Mouse (Mus musculus): Measurements from ENCODE around the gene Bach2. TPM values are rescaled to one million over a fixed set of nuclear protein-coding genes. Genes with fewer than 3 reads are reported as not detected.
A peak's percentile ranks its signal among the peaks of the same experiment; 100 is the strongest.

Bach2 gene
- polyA plus RNA-seq, 1 experiment from 2014 or later = 7.3 TPM

DNA sequence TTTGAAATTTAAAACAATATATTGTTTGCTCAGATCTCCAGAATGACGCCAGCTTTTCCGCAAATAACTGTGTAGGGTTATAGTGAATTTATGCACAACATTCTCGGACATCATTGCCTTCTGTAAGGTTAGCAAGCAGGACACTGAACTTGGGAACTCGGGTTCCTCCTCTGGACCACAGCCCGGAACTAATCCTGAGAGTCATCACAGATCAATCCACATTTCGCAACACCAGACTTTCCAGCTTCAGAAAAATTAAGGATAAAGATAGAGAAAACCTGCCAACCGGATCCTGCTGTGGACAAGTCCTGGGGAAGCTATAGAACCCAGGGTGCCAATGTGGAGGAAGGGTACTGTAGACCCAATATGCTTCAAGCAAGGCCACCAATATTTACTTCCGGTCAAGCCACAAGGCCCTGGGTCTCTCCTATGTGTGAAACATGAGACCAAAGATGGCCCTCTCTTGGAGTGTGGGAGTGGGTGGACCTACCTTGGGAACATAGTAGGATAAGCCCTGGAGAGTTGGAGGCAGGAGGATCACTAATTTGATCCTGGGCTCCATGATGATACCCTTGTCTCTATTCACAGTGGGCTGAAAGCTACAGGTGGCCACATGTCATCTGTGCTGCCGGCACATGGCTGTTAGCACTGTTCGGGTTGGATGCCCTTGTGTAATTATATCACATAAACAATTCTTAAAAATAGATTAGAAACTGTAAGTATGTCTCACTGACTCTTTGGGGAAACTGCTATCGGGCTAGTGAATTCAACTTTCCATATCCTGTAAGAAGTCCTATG, 7.1 kb upstream of the Bach2 start:
- 79% methylated on average over 11 of the region's 11 CpGs for WGBS

DNA sequence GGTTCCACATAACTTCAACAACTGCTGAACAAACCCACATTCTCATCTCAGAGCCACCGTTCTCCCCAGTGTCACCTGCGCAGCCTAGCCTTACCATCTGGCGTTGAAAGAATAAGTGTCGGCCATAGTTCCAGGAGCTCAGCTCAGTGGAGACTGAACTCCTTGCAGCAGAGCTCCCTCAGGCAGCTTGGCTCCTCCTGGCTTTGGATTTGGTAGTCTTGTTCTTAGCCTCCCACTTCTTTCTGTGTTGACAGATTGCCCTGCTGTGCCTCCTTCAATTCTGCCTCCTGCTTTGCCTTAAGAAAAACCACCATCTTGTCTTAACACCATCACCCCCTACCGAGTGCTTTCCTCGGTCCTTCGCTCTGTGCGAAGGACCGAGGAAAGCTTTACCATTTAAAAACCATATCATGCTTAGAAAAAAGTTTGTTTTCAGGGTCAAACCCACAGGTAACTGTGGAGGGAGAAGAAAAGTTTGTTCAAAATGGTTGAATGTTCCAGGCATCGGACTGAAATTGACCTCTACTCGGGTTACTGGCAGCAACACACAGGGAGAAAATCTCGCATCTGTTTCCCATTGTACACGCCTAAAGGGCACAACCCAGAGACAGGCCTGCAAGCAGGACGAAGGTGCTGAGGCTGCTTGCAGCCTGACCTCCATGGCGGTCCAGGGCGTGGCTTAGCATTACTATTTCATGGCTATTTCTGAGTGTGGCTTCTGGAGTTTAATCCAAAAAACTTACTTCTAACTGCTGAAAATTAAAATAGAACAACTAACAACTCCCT, 2.5 kb upstream of the Bach2 start:
- DNase-seq (ENCODE audit: low spot score) = no peak
- H3K4me2 ChIP-seq (ENCODE audit: low read depth, low read length) = no peak overlapping the region
- H3K36me3 ChIP-seq (ENCODE audit: control insufficient read depth, insufficient read depth, low read length) = no peaks in the 10 kb centered on the region
- no peak for ATAC-seq (ENCODE audit: low read depth)
- H3K4me3 ChIP-seq (ENCODE audit: low read depth, low read length) = no peak overlapping the region
- peaks cover 12% of the 10 kb centered on the region for H3K4me1 ChIP-seq (ENCODE audit: control insufficient read depth, insufficient read depth, low read length)
- no peaks in the 10 kb centered on the region for H3K27me3 ChIP-seq (replicated peaks; ENCODE audit: control insufficient read depth, insufficient read depth, low read length)
- H3K27ac ChIP-seq (replicated peaks; ENCODE audit: low read depth, low read length) = no peak overlapping the region
- no peak overlapping the region for H3K9ac ChIP-seq (ENCODE audit: low read depth, low read length)
- no peaks in the 10 kb centered on the region for H3K9me3 ChIP-seq (ENCODE audit: control insufficient read depth, low read length)
- 40% methylated on average over 16 of the region's 16 CpGs for WGBS

More for the DNA sequence above, 7.1 kb upstream of the Bach2 start:
- Histone ChIP-seq H3K4me2 (ENCODE audit: low read depth, low read length) (no peak overlapping the region), H3K9me3 (ENCODE audit: control insufficient read depth, low read length) (no peaks in the 10 kb centered on the region), H3K4me3 (ENCODE audit: low read depth, low read length) (no peak overlapping the region), H3K9ac (ENCODE audit: low read depth, low read length) (no peak overlapping the region), H3K4me1 (ENCODE audit: control insufficient read depth, insufficient read depth, low read length) (peaks cover 4% of the 10 kb centered on the region; the same call in 1 of the 2 replicates), H3K36me3 (ENCODE audit: control insufficient read depth, insufficient read depth, low read length) (no peaks in the 10 kb centered on the region), H3K27me3 (replicated peaks; ENCODE audit: control insufficient read depth, insufficient read depth, low read length) (no peaks in the 10 kb centered on the region), H3K27ac (replicated peaks; ENCODE audit: low read depth, low read length) (no peak overlapping the region)
- ATAC-seq (ENCODE audit: low read depth) = no peak
- DNase-seq (ENCODE audit: low spot score) = no peak

DNA sequence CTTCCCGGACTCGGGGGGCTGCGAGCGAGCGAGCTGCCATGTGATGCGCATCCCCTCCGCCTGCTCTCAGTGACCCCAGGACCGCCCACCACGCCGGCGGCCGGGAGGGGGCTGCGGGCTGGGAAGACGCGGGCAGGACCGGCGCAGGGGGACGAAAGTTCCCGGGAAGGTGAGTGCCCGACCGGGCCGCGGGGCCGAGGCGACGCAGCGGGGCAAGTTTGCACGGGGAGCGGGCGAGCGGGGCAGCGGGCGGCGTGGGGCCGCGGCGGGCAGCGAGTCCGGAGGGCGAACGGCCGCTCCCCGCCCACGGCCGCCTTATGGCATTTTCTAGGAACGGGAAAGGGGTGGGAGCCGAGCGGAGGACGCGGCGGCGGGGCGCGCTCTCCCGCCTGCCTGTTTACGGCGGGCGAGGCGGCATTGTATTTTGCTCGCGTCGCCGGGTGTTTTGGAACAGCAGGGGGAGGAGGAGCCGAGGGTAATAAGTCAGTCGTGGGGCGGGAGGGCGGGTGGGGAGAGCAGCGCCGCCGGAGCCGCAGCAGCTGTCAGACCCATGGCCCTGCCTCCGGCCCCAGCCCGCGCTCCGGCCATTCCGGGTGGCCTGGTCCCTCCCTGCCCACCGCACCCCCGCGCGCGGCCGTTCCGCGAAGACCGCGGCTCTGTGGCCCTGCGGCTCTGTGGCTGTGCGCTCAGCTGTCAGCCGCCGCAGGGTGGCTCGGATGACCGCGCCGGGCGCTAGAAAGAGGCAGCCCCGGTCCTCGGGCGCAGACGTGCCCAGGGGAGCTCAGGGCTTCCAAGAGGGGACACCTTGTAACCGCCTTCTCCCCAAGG, 531 bp downstream of the Bach2 start:
- 0% methylated on average over 10 of the region's 100 CpGs for WGBS
- Histone ChIP-seq H3K4me3 (ENCODE audit: low read depth, low read length) (peak overlapping the region; percentile 90), H3K36me3 (ENCODE audit: control insufficient read depth, insufficient read depth, low read length) (no peaks in the 10 kb centered on the region), H3K9me3 (ENCODE audit: control insufficient read depth, low read length) (no peaks in the 10 kb centered on the region), H3K27me3 (replicated peaks; ENCODE audit: control insufficient read depth, insufficient read depth, low read length) (no peaks in the 10 kb centered on the region), H3K4me2 (ENCODE audit: low read depth, low read length) (peak overlapping the region; percentile 94), H3K9ac (ENCODE audit: low read depth, low read length) (peak overlapping the region; percentile 95), H3K4me1 (ENCODE audit: control insufficient read depth, insufficient read depth, low read length) (peaks cover 12% of the 10 kb centered on the region), H3K27ac (replicated peaks; ENCODE audit: low read depth, low read length) (peak overlapping the region; percentile 95)
- peak; percentile 75 for ATAC-seq (ENCODE audit: low read depth)
- peak; percentile 83 for DNase-seq (ENCODE audit: low spot score)

DNA sequence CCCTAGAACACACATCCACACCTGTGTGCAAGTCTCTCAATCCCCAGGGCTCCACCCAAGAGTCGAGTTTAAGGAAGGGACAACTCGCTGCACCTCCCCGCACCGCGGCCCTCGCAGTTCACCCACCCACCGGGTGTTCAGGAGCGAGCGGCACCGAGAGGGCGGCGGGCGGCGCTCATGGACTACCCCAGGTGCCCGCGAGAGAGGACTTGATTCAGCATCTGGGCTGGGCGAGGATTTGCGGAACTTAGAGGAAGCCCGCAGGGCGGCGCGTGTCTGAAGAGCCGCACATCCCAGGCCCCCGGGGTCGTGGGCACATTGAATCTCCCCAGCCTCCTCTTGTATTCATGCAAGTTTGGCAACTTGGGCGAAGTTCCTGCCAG, 1.1 kb downstream of the Bach2 start:
- Histone ChIP-seq H3K4me1 (ENCODE audit: control insufficient read depth, insufficient read depth, low read length) (peaks cover 12% of the 10 kb centered on the region), H3K4me2 (ENCODE audit: low read depth, low read length) (peak overlapping the region; percentile 94)
- ATAC-seq (ENCODE audit: low read depth) = peak; percentile 66

DNA sequence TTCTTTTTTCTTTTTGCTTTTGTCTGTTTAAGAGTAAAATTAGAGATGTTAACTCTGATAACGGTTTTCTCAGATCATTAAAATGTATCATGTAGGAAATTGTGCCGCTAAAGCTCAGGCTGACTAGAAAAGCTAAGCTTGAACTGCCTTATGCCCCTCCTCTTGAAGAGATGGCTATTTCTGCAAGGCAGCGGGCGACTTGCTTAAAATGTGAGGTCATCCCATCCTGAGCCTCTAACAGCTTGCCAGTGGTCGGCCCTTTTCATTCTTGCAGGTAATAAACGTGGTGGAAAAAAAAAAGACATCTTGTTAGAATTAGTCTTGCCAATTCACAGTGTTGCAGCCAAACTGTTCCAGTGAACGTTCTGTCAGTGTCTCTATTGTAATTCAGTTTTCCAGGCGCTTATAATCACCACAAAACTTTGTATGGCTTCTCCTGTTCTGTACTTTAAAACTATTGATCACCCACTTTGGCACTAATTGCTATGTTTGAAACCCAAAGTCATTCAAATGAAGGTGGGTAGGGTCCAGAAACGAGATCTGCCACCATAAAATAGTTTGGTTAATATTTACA, 1.9 kb downstream of the Bach2 start:
- Histone ChIP-seq H3K27ac (replicated peaks; ENCODE audit: low read depth, low read length) (peak overlapping the region; percentile 95; the same call in 1 of the 2 replicates), H3K9ac (ENCODE audit: low read depth, low read length) (peak overlapping the region; percentile 95), H3K36me3 (ENCODE audit: control insufficient read depth, insufficient read depth, low read length) (no peaks in the 10 kb centered on the region), H3K9me3 (ENCODE audit: control insufficient read depth, low read length) (no peaks in the 10 kb centered on the region), H3K4me1 (ENCODE audit: control insufficient read depth, insufficient read depth, low read length) (peaks cover 12% of the 10 kb centered on the region), H3K4me2 (ENCODE audit: low read depth, low read length) (peak overlapping the region; percentile 94), H3K27me3 (replicated peaks; ENCODE audit: control insufficient read depth, insufficient read depth, low read length) (no peaks in the 10 kb centered on the region), H3K4me3 (ENCODE audit: low read depth, low read length) (peak overlapping the region; percentile 90)
- ATAC-seq (ENCODE audit: low read depth) = no peak
- DNase-seq (ENCODE audit: low spot score) = no peak
- WGBS = 17% methylated on average over 9 of the region's 9 CpGs

More for the DNA sequence above, 1.1 kb downstream of the Bach2 start:
- WGBS = 0% methylated on average over 26 of the region's 26 CpGs
- Histone ChIP-seq H3K9ac (ENCODE audit: low read depth, low read length) (peak overlapping the region; percentile 95), H3K9me3 (ENCODE audit: control insufficient read depth, low read length) (no peaks in the 10 kb centered on the region), H3K36me3 (ENCODE audit: control insufficient read depth, insufficient read depth, low read length) (no peaks in the 10 kb centered on the region), H3K27ac (replicated peaks; ENCODE audit: low read depth, low read length) (peak overlapping the region; percentile 95), H3K27me3 (replicated peaks; ENCODE audit: control insufficient read depth, insufficient read depth, low read length) (no peaks in the 10 kb centered on the region), H3K4me3 (ENCODE audit: low read depth, low read length) (peak overlapping the region; percentile 90)
- peak; percentile 91 for DNase-seq (ENCODE audit: low spot score)

DNA sequence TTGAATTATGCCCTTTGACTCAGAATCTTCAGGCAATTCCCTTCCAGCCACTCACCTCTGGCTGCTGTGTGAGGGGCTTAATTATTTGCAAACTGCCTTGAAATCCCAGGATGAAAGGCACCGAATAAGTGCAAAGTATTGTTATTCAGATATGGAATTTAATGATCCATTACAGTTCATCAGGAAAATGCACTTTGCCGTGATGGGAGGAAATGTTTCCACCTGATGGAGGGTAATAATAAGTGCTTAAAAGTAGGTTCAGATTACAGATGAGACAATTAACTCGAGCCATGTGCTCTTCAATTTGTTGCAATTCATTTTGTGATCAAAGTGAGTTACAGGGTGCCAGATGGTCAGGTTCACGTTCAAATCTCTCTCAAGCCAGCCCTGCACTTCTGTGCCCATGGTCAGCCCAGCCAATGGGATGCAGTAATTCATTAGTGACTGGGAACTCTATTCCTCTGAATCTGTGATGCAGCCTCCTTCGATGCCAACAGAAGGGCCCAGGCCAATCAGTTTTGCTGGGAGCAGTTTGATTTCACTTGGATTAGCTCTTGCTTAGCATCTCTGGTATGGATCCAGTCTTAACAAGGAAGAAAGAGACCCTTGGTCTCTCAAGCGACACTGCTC, 2.9 kb downstream of the Bach2 start:
- Histone ChIP-seq H3K4me2 (ENCODE audit: low read depth, low read length) (peak overlapping the region; percentile 94), H3K4me3 (ENCODE audit: low read depth, low read length) (no peak overlapping the region), H3K27me3 (replicated peaks; ENCODE audit: control insufficient read depth, insufficient read depth, low read length) (no peaks in the 10 kb centered on the region), H3K36me3 (ENCODE audit: control insufficient read depth, insufficient read depth, low read length) (no peaks in the 10 kb centered on the region), H3K9me3 (ENCODE audit: control insufficient read depth, low read length) (no peaks in the 10 kb centered on the region), H3K9ac (ENCODE audit: low read depth, low read length) (no peak overlapping the region), H3K4me1 (ENCODE audit: control insufficient read depth, insufficient read depth, low read length) (peaks cover 8% of the 10 kb centered on the region), H3K27ac (replicated peaks; ENCODE audit: low read depth, low read length) (no peak overlapping the region)
- no peak for ATAC-seq (ENCODE audit: low read depth)
- DNase-seq (ENCODE audit: low spot score) = no peak
- WGBS = 29% methylated on average over 6 of the region's 6 CpGs

DNA sequence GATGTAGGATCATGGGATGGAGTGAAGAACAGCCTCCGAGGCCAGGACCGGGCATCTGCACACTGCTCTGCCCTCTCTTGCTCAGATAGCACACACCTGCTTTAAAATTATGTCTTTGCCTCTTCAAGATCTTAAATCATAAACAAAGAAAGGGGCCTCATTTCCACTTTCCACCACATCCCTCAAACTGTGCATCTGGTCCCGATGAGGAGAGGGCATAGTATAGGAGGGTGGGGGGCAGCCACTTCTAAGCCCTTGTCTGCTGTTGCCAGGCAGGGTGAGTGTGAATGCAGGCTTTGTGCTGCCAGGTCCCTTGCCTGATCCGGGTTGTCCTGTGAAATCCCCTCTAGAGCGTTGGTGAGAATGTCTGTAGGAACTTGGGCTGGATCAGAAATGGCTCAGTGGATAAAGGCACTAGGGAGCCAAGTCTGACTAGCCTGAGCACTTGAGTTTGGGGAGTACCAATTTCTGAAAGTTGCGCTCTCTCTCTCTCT, 3.6 kb downstream of the Bach2 start:
- H3K4me2 ChIP-seq (ENCODE audit: low read depth, low read length) = no peak overlapping the region
- H3K9ac ChIP-seq (ENCODE audit: low read depth, low read length) = no peak overlapping the region
- no peaks in the 10 kb centered on the region for H3K27me3 ChIP-seq (replicated peaks; ENCODE audit: control insufficient read depth, insufficient read depth, low read length)
- H3K9me3 ChIP-seq (ENCODE audit: control insufficient read depth, low read length) = no peaks in the 10 kb centered on the region
- H3K4me1 ChIP-seq (ENCODE audit: control insufficient read depth, insufficient read depth, low read length) = peaks cover 8% of the 10 kb centered on the region
- H3K27ac ChIP-seq (replicated peaks; ENCODE audit: low read depth, low read length) = no peak overlapping the region
- no peak overlapping the region for H3K4me3 ChIP-seq (ENCODE audit: low read depth, low read length)
- no peaks in the 10 kb centered on the region for H3K36me3 ChIP-seq (ENCODE audit: control insufficient read depth, insufficient read depth, low read length)
- ATAC-seq (ENCODE audit: low read depth) (no peak), DNase-seq (ENCODE audit: low spot score) (no peak)
- 47% methylated on average over 6 of the region's 6 CpGs for WGBS
